Mouse (Mus musculus): ENCODE data around the gene Ear2. TPM values are rescaled to one million over a fixed set of nuclear protein-coding genes. Genes with fewer than 3 reads are reported as not detected.
A peak's percentile ranks its signal among the peaks of the same experiment; 100 is the strongest.
"Not testable (repeated sequence)": the region's sequence is repeated elsewhere in the genome, so short reads cannot be mapped to it uniquely, and the experiment has no call there.

Gene Ear2
- total RNA-seq (2014; rRNA removed) (not detected in 2 replicates), polyA plus RNA-seq (2015; fragmentation: Nextera tagmentation; extraction: Ambion mirVana) (not detected in 2 replicates)

- H3K4me2 ChIP-seq (ENCODE audit: low read depth); ATAC-seq; H3K27me3 ChIP-seq (ENCODE audit: insufficient read depth, low read length); H3K4me3 ChIP-seq (ENCODE audit: low read depth, low read length); H3K36me3 ChIP-seq (ENCODE audit: insufficient read depth); H3K9me3 ChIP-seq (ENCODE audit: low read length); H3K27ac ChIP-seq (ENCODE audit: low read depth, low read length); H3K9ac ChIP-seq; DNase-seq; H3K4me1 ChIP-seq (ENCODE audit: insufficient read depth): not testable (repeated sequence)
- WGBS: 79% methylated on average over 2 of the region's 2 CpGs
Measured at GRCm38 (mm10) chr14:44102354-44102753, at the start of gene Ear2. Gene Ear2, plus strand, starts transcription at chr14:44102654.

- H3K9ac ChIP-seq; H3K4me3 ChIP-seq (ENCODE audit: low read depth, low read length); H3K9me3 ChIP-seq (ENCODE audit: low read length); H3K27ac ChIP-seq (ENCODE audit: low read depth, low read length); H3K27me3 ChIP-seq (ENCODE audit: insufficient read depth, low read length); H3K4me2 ChIP-seq (ENCODE audit: low read depth); ATAC-seq; H3K36me3 ChIP-seq (ENCODE audit: insufficient read depth); H3K4me1 ChIP-seq (ENCODE audit: insufficient read depth): not testable (repeated sequence)
- peak; percentile 53 for TF ChIP-seq CTCF (IDR thresholded peaks at IDR 0.05; ENCODE audit: low read depth)
- DNase-seq: peak; percentile 34
- 81% methylated on average over 1 of the region's 1 CpGs for WGBS
Measured at GRCm38 (mm10) chr14:44067879-44068278, 34.6 kb upstream of the Ear2 start.

- H3K9ac ChIP-seq; H3K36me3 ChIP-seq (ENCODE audit: insufficient read depth); H3K4me1 ChIP-seq (ENCODE audit: insufficient read depth); H3K4me3 ChIP-seq (ENCODE audit: low read depth, low read length); H3K27me3 ChIP-seq (ENCODE audit: insufficient read depth, low read length); DNase-seq; H3K4me2 ChIP-seq (ENCODE audit: low read depth); H3K9me3 ChIP-seq (ENCODE audit: low read length); ATAC-seq; H3K27ac ChIP-seq (ENCODE audit: low read depth, low read length): not testable (repeated sequence)
- 97% methylated on average over 1 of the region's 3 CpGs for WGBS
Measured at GRCm38 (mm10) chr14:44070595-44070994, 31.9 kb upstream of the Ear2 start.

- not testable (repeated sequence) for DNase-seq; H3K27me3 ChIP-seq (ENCODE audit: insufficient read depth, low read length); H3K9me3 ChIP-seq (ENCODE audit: low read length); H3K27ac ChIP-seq (ENCODE audit: low read depth, low read length); H3K4me1 ChIP-seq (ENCODE audit: insufficient read depth); H3K36me3 ChIP-seq (ENCODE audit: insufficient read depth); ATAC-seq; H3K4me3 ChIP-seq (ENCODE audit: low read depth, low read length); H3K4me2 ChIP-seq (ENCODE audit: low read depth); H3K9ac ChIP-seq
- 78% methylated on average over 4 of the region's 5 CpGs for WGBS
Measured at GRCm38 (mm10) chr14:44077785-44078341, 24.6 kb upstream of the Ear2 start.

DNA sequence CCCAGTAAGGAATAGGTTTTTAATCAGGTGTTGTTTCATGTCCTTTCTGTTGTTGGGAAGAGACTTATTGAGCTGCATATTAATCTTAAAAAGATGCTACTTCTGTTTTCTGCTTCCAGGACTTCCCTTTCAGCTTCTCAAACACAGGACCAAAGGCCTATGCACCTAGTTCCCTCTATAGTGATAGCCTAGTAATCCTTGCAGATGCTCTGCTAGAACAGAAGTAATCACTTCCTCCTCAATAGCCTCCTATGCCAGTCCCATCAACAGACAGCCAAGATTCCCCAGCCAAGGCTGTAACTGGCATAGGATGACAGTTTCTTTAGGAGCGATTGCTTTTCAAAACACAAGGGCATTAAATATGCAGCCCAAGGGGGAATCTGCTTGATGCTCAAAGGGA lies 15.9 kb upstream of the Ear2 start:
- 78% methylated on average over 1 of the region's 1 CpGs for WGBS
- H3K9me3 ChIP-seq (ENCODE audit: low read length); H3K27me3 ChIP-seq (ENCODE audit: insufficient read depth, low read length); H3K4me2 ChIP-seq (ENCODE audit: low read depth); H3K36me3 ChIP-seq (ENCODE audit: insufficient read depth); ATAC-seq; H3K9ac ChIP-seq; DNase-seq; H3K4me1 ChIP-seq (ENCODE audit: insufficient read depth); H3K27ac ChIP-seq (ENCODE audit: low read depth, low read length); H3K4me3 ChIP-seq (ENCODE audit: low read depth, low read length): not testable (repeated sequence)

GRCm38 (mm10) chr14:44087535-44087934 lies 14.9 kb upstream of the Ear2 start:
- H3K4me1 ChIP-seq (ENCODE audit: insufficient read depth); H3K9me3 ChIP-seq (ENCODE audit: low read length); H3K27ac ChIP-seq (ENCODE audit: low read depth, low read length); H3K36me3 ChIP-seq (ENCODE audit: insufficient read depth); H3K27me3 ChIP-seq (ENCODE audit: insufficient read depth, low read length); DNase-seq; H3K4me2 ChIP-seq (ENCODE audit: low read depth); H3K4me3 ChIP-seq (ENCODE audit: low read depth, low read length); H3K9ac ChIP-seq: not testable (repeated sequence)
- peak; percentile 48; the same call in 1 of the 2 replicates for ATAC-seq
- 76% methylated on average over 2 of the region's 2 CpGs for WGBS

DNA sequence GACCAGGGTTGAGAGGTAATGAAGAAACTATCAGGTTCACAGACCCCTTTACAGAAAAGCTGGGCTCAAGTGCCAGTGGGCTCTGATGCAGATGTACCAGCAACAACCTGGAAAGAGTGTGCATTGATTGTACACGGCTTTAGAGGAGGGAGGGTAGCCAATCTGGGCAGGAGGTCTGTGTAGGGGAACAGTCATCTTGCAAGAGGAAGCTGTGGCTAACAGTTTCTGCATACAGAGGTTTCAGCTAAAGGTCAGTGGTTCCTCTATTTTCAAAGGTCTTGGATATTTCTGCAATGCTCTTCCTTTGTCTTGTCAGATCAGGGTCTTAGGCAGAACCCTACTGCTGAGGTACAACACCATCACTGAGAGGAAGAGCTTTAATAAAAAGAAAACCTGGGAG lies 10.9 kb upstream of the Ear2 start:
- H3K27ac ChIP-seq (ENCODE audit: low read depth, low read length); H3K4me1 ChIP-seq (ENCODE audit: insufficient read depth); H3K27me3 ChIP-seq (ENCODE audit: insufficient read depth, low read length); H3K4me2 ChIP-seq (ENCODE audit: low read depth); ATAC-seq; H3K36me3 ChIP-seq (ENCODE audit: insufficient read depth); H3K4me3 ChIP-seq (ENCODE audit: low read depth, low read length); DNase-seq; H3K9ac ChIP-seq; H3K9me3 ChIP-seq (ENCODE audit: low read length): not testable (repeated sequence)
- 62% methylated on average over 1 of the region's 1 CpGs for WGBS

- not testable (repeated sequence) for DNase-seq; H3K4me1 ChIP-seq (ENCODE audit: insufficient read depth); H3K4me3 ChIP-seq (ENCODE audit: low read depth, low read length); H3K27me3 ChIP-seq (ENCODE audit: insufficient read depth, low read length); H3K4me2 ChIP-seq (ENCODE audit: low read depth); ATAC-seq; H3K9me3 ChIP-seq (ENCODE audit: low read length); H3K36me3 ChIP-seq (ENCODE audit: insufficient read depth); H3K27ac ChIP-seq (ENCODE audit: low read depth, low read length); H3K9ac ChIP-seq
- 74% methylated on average over 5 of the region's 5 CpGs for WGBS
Measured at GRCm38 (mm10) chr14:44094445-44094844, 8.0 kb upstream of the Ear2 start.

- DNase-seq; H3K4me1 ChIP-seq (ENCODE audit: insufficient read depth); H3K9ac ChIP-seq; H3K27me3 ChIP-seq (ENCODE audit: insufficient read depth, low read length); H3K4me3 ChIP-seq (ENCODE audit: low read depth, low read length); H3K27ac ChIP-seq (ENCODE audit: low read depth, low read length); H3K4me2 ChIP-seq (ENCODE audit: low read depth); H3K9me3 ChIP-seq (ENCODE audit: low read length); H3K36me3 ChIP-seq (ENCODE audit: insufficient read depth); ATAC-seq: not testable (repeated sequence)
- no CpG with 5 or more reads among the region's 1 CpGs for WGBS
Measured at GRCm38 (mm10) chr14:44100030-44100429, 2.4 kb upstream of the Ear2 start.
